Mouse (Mus musculus): ENCODE measurements around the gene Astn2. TPM values are rescaled to one million over a fixed set of nuclear protein-coding genes. Genes with fewer than 3 reads are reported as not detected.
A peak's percentile ranks its signal among the peaks of the same experiment; 100 is the strongest.

Astn2 gene
- polyA plus RNA-seq, 1 experiment from 2014 or later = 0.81 TPM

- no peak overlapping the region for H3K4me2 ChIP-seq
- no peak overlapping the region for H3K4me3 ChIP-seq
- ATAC-seq = no peak
- H3K4me1 ChIP-seq = no peaks in the 10 kb centered on the region
- WGBS = 81% methylated on average over 2 of the region's 2 CpGs
- no peaks in the 10 kb centered on the region for H3K27me3 ChIP-seq
- no peaks in the 10 kb centered on the region for H3K36me3 ChIP-seq (ENCODE audit: poor library complexity, severe bottlenecking)
- H3K9me3 ChIP-seq (replicated peaks) = no peaks in the 10 kb centered on the region
- H3K9ac ChIP-seq = no peak overlapping the region
- no peak overlapping the region for H3K27ac ChIP-seq
Measured at GRCm38 (mm10) chr4:65874236-65874781, 530.1 kb downstream of the Astn2 start.

- Histone ChIP-seq H3K4me3 (no peak overlapping the region), H3K4me1 (no peaks in the 10 kb centered on the region), H3K9ac (no peak overlapping the region), H3K27ac (no peak overlapping the region), H3K27me3 (no peaks in the 10 kb centered on the region), H3K9me3 (replicated peaks) (no peaks in the 10 kb centered on the region), H3K36me3 (ENCODE audit: poor library complexity, severe bottlenecking) (no peaks in the 10 kb centered on the region), H3K4me2 (no peak overlapping the region)
- no peak for ATAC-seq
Measured at GRCm38 (mm10) chr4:65864551-65864950, 539.9 kb downstream of the Astn2 start.

- H3K9ac ChIP-seq = no peak overlapping the region
- H3K4me3 ChIP-seq = no peak overlapping the region
- H3K27ac ChIP-seq = no peak overlapping the region
- H3K4me1 ChIP-seq = peaks cover 19% of the 10 kb centered on the region
- peaks cover 9% of the 10 kb centered on the region; the same call in 1 of the 2 replicates for H3K27me3 ChIP-seq
- 84% methylated on average over 2 of the region's 2 CpGs for WGBS
- no peaks in the 10 kb centered on the region for H3K36me3 ChIP-seq (ENCODE audit: poor library complexity, severe bottlenecking)
- H3K4me2 ChIP-seq = no peak overlapping the region
- ATAC-seq = no peak
- H3K9me3 ChIP-seq (replicated peaks) = no peaks in the 10 kb centered on the region
Measured at GRCm38 (mm10) chr4:65843191-65843590, 561.2 kb downstream of the Astn2 start.

GRCm38 (mm10) chr4:65839550-65840000 is 564.8 kb downstream of the Astn2 start:
- peaks cover 21% of the 10 kb centered on the region for H3K4me1 ChIP-seq
- no peaks in the 10 kb centered on the region for H3K9me3 ChIP-seq (replicated peaks)
- 2% methylated on average over 9 of the region's 9 CpGs for WGBS
- no peak overlapping the region for H3K4me2 ChIP-seq
- no peaks in the 10 kb centered on the region for H3K36me3 ChIP-seq (ENCODE audit: poor library complexity, severe bottlenecking)
- H3K4me3 ChIP-seq = no peak overlapping the region
- H3K27ac ChIP-seq = 0 out of 2 replicates have a peak overlapping the region, but pooled peaks have one; percentile 19
- H3K9ac ChIP-seq = no peak overlapping the region
- peak; percentile 93 for ATAC-seq
- H3K27me3 ChIP-seq = peaks cover 21% of the 10 kb centered on the region

GRCm38 (mm10) chr4:65838781-65839180 is 565.6 kb downstream of the Astn2 start:
- Histone ChIP-seq H3K36me3 (ENCODE audit: poor library complexity, severe bottlenecking) (no peaks in the 10 kb centered on the region), H3K9ac (no peak overlapping the region), H3K27me3 (peaks cover 21% of the 10 kb centered on the region), H3K4me2 (no peak overlapping the region), H3K4me1 (peaks cover 21% of the 10 kb centered on the region), H3K9me3 (replicated peaks) (no peaks in the 10 kb centered on the region), H3K4me3 (no peak overlapping the region), H3K27ac (no peak overlapping the region)
- 34% methylated on average over 4 of the region's 4 CpGs for whole genome bisulfite sequencing
- ATAC-seq = peak; percentile 48

- Histone ChIP-seq H3K4me1 (no peaks in the 10 kb centered on the region), H3K27me3 (peaks cover 16% of the 10 kb centered on the region; the same call in 1 of the 2 replicates), H3K9ac (no peak overlapping the region), H3K4me3 (no peak overlapping the region), H3K27ac (no peak overlapping the region), H3K9me3 (replicated peaks) (no peaks in the 10 kb centered on the region), H3K36me3 (ENCODE audit: poor library complexity, severe bottlenecking) (no peaks in the 10 kb centered on the region), H3K4me2 (no peak overlapping the region)
- 87% methylated on average over 1 of the region's 1 CpGs for WGBS
- ATAC-seq = no peak
Measured at GRCm38 (mm10) chr4:65832971-65833370, 571.4 kb downstream of the Astn2 start.

GRCm38 (mm10) chr4:65831872-65832271 is 572.5 kb downstream of the Astn2 start:
- no peak overlapping the region for H3K27ac ChIP-seq
- 85% methylated on average over 3 of the region's 3 CpGs for WGBS
- H3K9ac ChIP-seq = no peak overlapping the region
- H3K36me3 ChIP-seq (ENCODE audit: poor library complexity, severe bottlenecking) = no peaks in the 10 kb centered on the region
- H3K9me3 ChIP-seq (replicated peaks) = no peaks in the 10 kb centered on the region
- peaks cover 14% of the 10 kb centered on the region; the same call in 1 of the 2 replicates for H3K27me3 ChIP-seq
- H3K4me2 ChIP-seq = no peak overlapping the region
- no peak overlapping the region for H3K4me3 ChIP-seq
- no peak for ATAC-seq
- no peaks in the 10 kb centered on the region for H3K4me1 ChIP-seq

- Histone ChIP-seq H3K9me3 (replicated peaks) (no peaks in the 10 kb centered on the region), H3K4me3 (no peak overlapping the region), H3K4me2 (no peak overlapping the region), H3K9ac (no peak overlapping the region), H3K4me1 (no peaks in the 10 kb centered on the region), H3K27me3 (peaks cover 5% of the 10 kb centered on the region; the same call in 1 of the 2 replicates), H3K36me3 (ENCODE audit: poor library complexity, severe bottlenecking) (no peaks in the 10 kb centered on the region), H3K27ac (no peak overlapping the region)
- no peak for ATAC-seq
- WGBS = 4% methylated on average over 3 of the region's 3 CpGs
Measured at GRCm38 (mm10) chr4:65830495-65830894, 573.9 kb downstream of the Astn2 start.

- Histone ChIP-seq H3K36me3 (ENCODE audit: poor library complexity, severe bottlenecking) (no peaks in the 10 kb centered on the region), H3K9me3 (replicated peaks) (no peaks in the 10 kb centered on the region), H3K4me2 (no peak overlapping the region), H3K4me3 (no peak overlapping the region), H3K27ac (no peak overlapping the region), H3K9ac (no peak overlapping the region), H3K4me1 (peaks cover 14% of the 10 kb centered on the region), H3K27me3 (no peaks in the 10 kb centered on the region)
- 89% methylated on average over 2 of the region's 2 CpGs for WGBS
- ATAC-seq = no peak
Measured at GRCm38 (mm10) chr4:65821070-65821469, 583.3 kb downstream of the Astn2 start.

GRCm38 (mm10) chr4:65820236-65820635 is 584.2 kb downstream of the Astn2 start:
- no peaks in the 10 kb centered on the region for H3K27me3 ChIP-seq
- H3K27ac ChIP-seq = no peak overlapping the region
- no peak overlapping the region for H3K9ac ChIP-seq
- WGBS = 54% methylated on average over 2 of the region's 2 CpGs
- no peak overlapping the region for H3K4me2 ChIP-seq
- no peaks in the 10 kb centered on the region for H3K9me3 ChIP-seq (replicated peaks)
- no peak overlapping the region for H3K4me3 ChIP-seq
- H3K4me1 ChIP-seq = peaks cover 14% of the 10 kb centered on the region
- H3K36me3 ChIP-seq (ENCODE audit: poor library complexity, severe bottlenecking) = no peaks in the 10 kb centered on the region
- peak; percentile 62 for ATAC-seq

- H3K4me2 ChIP-seq = no peak overlapping the region
- H3K9ac ChIP-seq = no peak overlapping the region
- H3K36me3 ChIP-seq (ENCODE audit: poor library complexity, severe bottlenecking) = no peaks in the 10 kb centered on the region
- H3K4me3 ChIP-seq = no peak overlapping the region
- no peaks in the 10 kb centered on the region for H3K27me3 ChIP-seq
- no peak overlapping the region for H3K27ac ChIP-seq
- peaks cover 14% of the 10 kb centered on the region for H3K4me1 ChIP-seq
- ATAC-seq = no peak
- 53% methylated on average over 3 of the region's 3 CpGs for WGBS
- H3K9me3 ChIP-seq (replicated peaks) = no peaks in the 10 kb centered on the region
Measured at GRCm38 (mm10) chr4:65819835-65820234, 584.6 kb downstream of the Astn2 start.

GRCm38 (mm10) chr4:65814176-65814535 is 590.3 kb downstream of the Astn2 start:
- Histone ChIP-seq H3K27ac (no peak overlapping the region), H3K36me3 (ENCODE audit: poor library complexity, severe bottlenecking) (no peaks in the 10 kb centered on the region), H3K9me3 (replicated peaks) (no peaks in the 10 kb centered on the region), H3K9ac (no peak overlapping the region), H3K4me3 (no peak overlapping the region), H3K4me2 (no peak overlapping the region), H3K27me3 (no peaks in the 10 kb centered on the region), H3K4me1 (no peaks in the 10 kb centered on the region)
- WGBS = 75% methylated on average over 2 of the region's 2 CpGs
- 0 out of 2 replicates have a peak, but pooled peaks have one; percentile 61 for ATAC-seq

Data from forebrain, embryonic 13.5 days (tissue).